Mouse (Mus musculus) limb, embryonic 14.5 days (tissue): Measurements from ENCODE around the gene Prdm11. TPM values are rescaled to one million over a fixed set of nuclear protein-coding genes. Genes with fewer than 3 reads are reported as not detected.

Experiments used
- ATAC-seq: fragments of 200-750 bp; cut with Nextera tagmentation; 2 replicates; pipeline ENCODE4 v1.8.0; 2017; ENCODE audit warnings: low read depth, moderate number of reproducible peaks, moderate TSS enrichment; ENCODE audit not compliant: low FRiP score
- DNase-seq: peaks from one replicate; pipeline ENCODE4 v3.0.0-alpha.2; 2015; ENCODE audit warnings: low spot score
- H3K27ac ChIP-seq: fragments of 300-500 bp; sonication (generic); replicated peaks from 2 replicates; pipeline ENCODE4 v1.5.1; 2014; ENCODE audit warnings: low read depth, mild to moderate bottlenecking, low read length, moderate library complexity, mixed read lengths
- H3K27me3 ChIP-seq: fragments of 300-500 bp; sonication (generic); 2 replicates; pipeline ENCODE4 v1.6.1; 2014; ENCODE audit warnings: low read length, mixed read lengths; ENCODE audit not compliant: control insufficient read depth, insufficient read depth
- H3K36me3 ChIP-seq: fragments of 300-500 bp; sonication (generic); 2 replicates; pipeline ENCODE4 v1.6.1; 2014; ENCODE audit warnings: mild to moderate bottlenecking, low read length, moderate library complexity, mixed read lengths; ENCODE audit not compliant: control insufficient read depth, insufficient read depth
- H3K4me1 ChIP-seq: fragments of 300-500 bp; sonication (generic); 2 replicates; pipeline ENCODE4 v1.6.1; 2014; ENCODE audit warnings: antibody characterized with exemption, low read length, mixed read lengths; ENCODE audit not compliant: control insufficient read depth, insufficient read depth
- H3K4me2 ChIP-seq: fragments of 300-500 bp; sonication (generic); replicated peaks from 2 replicates; pipeline ENCODE4 v1.6.1; 2014; ENCODE audit warnings: low read depth, mild to moderate bottlenecking, low read length, moderate library complexity; ENCODE audit not compliant: severe bottlenecking
- H3K4me3 ChIP-seq: fragments of 300-500 bp; sonication (generic); replicated peaks from 2 replicates; pipeline ENCODE4 v1.5.1; 2014; ENCODE audit warnings: low read length
- H3K9ac ChIP-seq: fragments of 300-500 bp; sonication (generic); 2 replicates; pipeline ENCODE4 v1.6.1; 2014; ENCODE audit warnings: mild to moderate bottlenecking, low read depth, low read length, moderate library complexity; ENCODE audit not compliant: severe bottlenecking
- H3K9me3 ChIP-seq: fragments of 300-500 bp; sonication (generic); 2 replicates; pipeline ENCODE4 v1.6.1; 2016; ENCODE audit warnings: low read length; ENCODE audit not compliant: control insufficient read depth
- POLR2A ChIP-seq: fragments of 200-500 bp; IDR thresholded peaks from 2 replicates; pipeline ENCODE4 v1.8.0; 2012; ENCODE audit warnings: inconsistent platforms, mild to moderate bottlenecking, moderate library complexity, borderline replicate concordance; ENCODE audit not compliant: insufficient read depth, insufficient read length; ENCODE audit errors: extremely low read depth
- WGBS: fragments of 180-500 bp; shearing (Covaris S2); extraction: QIAGEN DNeasy Blood & Tissue Kit; methylation state at CpG from one replicate; pipeline ENCODE4 v1.1.7; 2014; 5-methylcytosine and 5-hydroxymethylcytosine counted together
- polyA plus RNA-seq, 2 experiments: library from polyadenylated mRNA; depleted of rRNA in 1 of 2; stranded (reverse) in 1 of 2; unstranded in 1 of 2; fragments of >200 nt; fragmentation: Nextera tagmentation in 1 of 2; extraction: Ambion mirVana in 1 of 2; gene quantifications; 2 replicates each; pipeline versions ENCODE4 v1.2.1 to v1.2.3; 2012 to 2014

The Prdm11 gene
- polyA plus RNA-seq, 2 experiments: 6.5 to 24.4 TPM

DNA sequence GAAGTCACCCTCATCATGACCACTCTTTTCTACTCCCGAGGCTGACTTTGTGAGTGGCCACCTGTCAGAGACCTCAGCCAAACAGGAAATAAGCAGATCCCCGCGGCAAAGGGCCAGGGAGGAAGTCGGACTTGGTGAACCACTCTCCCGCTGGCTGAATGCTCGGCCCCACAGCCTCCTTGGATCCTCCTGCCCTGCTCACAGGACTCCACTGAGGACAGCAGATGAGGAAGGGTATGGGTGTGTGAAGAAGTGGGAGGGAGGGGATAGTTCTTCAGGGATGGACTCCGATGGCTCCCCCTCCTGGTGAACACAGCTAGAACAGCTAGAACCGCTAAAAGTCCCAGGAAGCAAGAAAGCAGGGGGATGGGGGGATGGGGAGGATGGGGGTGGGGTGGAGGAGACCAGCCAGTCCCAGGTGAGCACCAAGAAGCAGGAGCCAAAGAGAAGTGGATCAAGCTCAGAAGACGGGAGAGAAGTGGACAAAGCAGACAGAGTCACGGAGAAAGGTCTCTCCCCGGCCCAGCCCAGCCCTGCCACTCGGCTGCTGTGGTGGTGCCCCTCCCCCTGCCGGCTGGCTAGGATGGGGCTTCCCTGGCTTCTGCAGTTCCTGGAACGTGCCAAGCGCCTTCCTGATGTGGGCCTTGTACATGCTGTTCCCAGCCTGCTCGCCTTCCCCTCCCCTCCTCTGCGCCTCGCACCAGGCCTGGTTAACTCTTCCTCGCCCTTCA lies 57.9 kb downstream of the Prdm11 start:
- WGBS: 6% methylated on average over 16 of the region's 19 CpGs

DNA sequence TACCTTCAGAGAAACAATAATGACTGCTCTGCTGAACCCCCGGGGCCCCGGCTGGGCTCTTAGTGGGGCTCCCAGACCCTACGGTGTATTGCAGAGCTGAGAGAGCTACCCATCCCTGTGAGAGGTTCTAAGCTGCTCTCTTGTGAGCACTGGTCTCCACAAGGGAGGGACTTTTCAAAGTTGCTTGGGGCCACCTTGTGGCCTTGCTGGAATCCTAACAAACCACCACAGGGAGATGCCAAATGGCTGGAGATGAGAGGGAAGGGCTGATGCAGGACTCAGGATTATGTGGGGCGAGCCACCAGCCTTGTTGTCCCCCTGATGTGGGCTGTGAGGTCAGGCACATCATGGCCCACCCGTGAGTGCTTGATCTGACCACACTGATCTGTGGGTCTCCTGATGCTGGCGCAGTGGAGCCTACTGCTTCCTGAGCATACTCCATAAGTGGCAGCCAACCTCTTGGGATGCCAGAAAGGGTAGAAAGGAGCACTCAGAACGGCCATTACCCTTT lies 58.8 kb downstream of the Prdm11 start:
- ATAC-seq (no peak), DNase-seq (no peak)
- no peak for TF ChIP-seq POLR2A
- Histone ChIP-seq H3K36me3 (peaks cover 68% of the 10 kb centered on the region), H3K27ac (0 out of 2 replicates have a peak overlapping the region, but pooled peaks have one; percentile 67), H3K4me1 (peaks cover 19% of the 10 kb centered on the region), H3K27me3 (no peaks in the 10 kb centered on the region), H3K4me3 (no peak overlapping the region), H3K4me2 (no peak overlapping the region), H3K9me3 (no peaks in the 10 kb centered on the region), H3K9ac (no peak overlapping the region)
- WGBS: 76% methylated on average over 7 of the region's 7 CpGs

More for the DNA sequence above, 57.9 kb downstream of the Prdm11 start:
- peak overlapping the region; percentile 28 for H3K9ac ChIP-seq
- no peaks in the 10 kb centered on the region for H3K27me3 ChIP-seq
- no peaks in the 10 kb centered on the region for H3K9me3 ChIP-seq
- peaks cover 19% of the 10 kb centered on the region for H3K4me1 ChIP-seq
- H3K4me3 ChIP-seq: no peak overlapping the region
- peak overlapping the region; percentile 21; the same call in 1 of the 2 replicates for H3K4me2 ChIP-seq
- ATAC-seq (peak; percentile 76), DNase-seq (peak; percentile 80)
- TF ChIP-seq POLR2A: no peak
- peak overlapping the region; percentile 67; the same call in 1 of the 2 replicates for H3K27ac ChIP-seq
- peaks cover 77% of the 10 kb centered on the region for H3K36me3 ChIP-seq

DNA sequence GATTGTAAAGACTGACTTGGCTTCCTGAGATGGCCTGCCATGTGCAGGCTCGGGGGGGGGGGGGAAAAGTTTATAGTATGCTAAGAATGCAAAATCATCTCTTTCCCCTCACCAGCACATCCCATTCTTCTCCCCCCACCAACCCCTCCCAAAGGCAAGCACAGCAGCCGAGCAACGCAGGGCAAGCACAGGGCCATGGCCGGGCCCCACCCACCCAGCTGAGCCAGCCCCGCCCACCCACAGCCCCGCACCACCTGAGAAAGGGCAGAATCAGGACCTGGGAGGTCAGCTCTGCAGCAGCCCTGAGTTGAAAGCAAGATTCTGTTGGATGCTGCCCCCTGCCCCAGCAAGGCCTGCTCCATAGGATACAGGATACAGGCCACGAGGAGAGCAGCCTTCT lies 60.4 kb downstream of the Prdm11 start:
- no peak for TF ChIP-seq POLR2A
- H3K9me3 ChIP-seq: no peaks in the 10 kb centered on the region
- DNase-seq (no peak), ATAC-seq (no peak)
- H3K4me1 ChIP-seq: peaks cover 22% of the 10 kb centered on the region
- WGBS: 57% methylated on average over 7 of the region's 7 CpGs
- H3K4me2 ChIP-seq: no peak overlapping the region
- H3K27me3 ChIP-seq: no peaks in the 10 kb centered on the region
- H3K9ac ChIP-seq: no peak overlapping the region
- no peak overlapping the region for H3K4me3 ChIP-seq
- peaks cover 56% of the 10 kb centered on the region for H3K36me3 ChIP-seq
- H3K27ac ChIP-seq: no peak overlapping the region

DNA sequence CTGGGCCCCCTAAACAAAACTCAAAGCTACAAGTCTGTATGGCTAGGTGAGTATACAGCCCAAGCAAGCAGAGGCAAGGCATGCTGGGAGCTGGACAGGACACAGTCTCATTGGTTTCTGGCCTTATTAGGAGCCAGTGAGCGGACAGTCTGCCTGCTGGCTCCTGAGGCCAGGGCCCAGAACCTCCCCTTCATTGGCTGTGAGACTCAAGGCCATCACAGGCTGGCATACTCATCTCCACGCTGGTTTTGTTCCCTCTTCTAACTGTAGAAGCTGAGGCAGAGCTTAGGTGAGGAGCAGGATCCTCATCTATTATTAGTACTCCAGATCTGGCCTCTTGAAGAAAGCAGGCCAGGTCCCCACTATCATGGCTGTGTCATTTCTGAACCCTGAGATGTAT lies 60.8 kb downstream of the Prdm11 start:
- Histone ChIP-seq H3K4me3 (no peak overlapping the region), H3K9me3 (no peaks in the 10 kb centered on the region), H3K4me1 (peaks cover 22% of the 10 kb centered on the region), H3K27ac (no peak overlapping the region), H3K36me3 (peaks cover 58% of the 10 kb centered on the region), H3K9ac (no peak overlapping the region), H3K4me2 (no peak overlapping the region), H3K27me3 (no peaks in the 10 kb centered on the region)
- DNase-seq (no peak), ATAC-seq (no peak)
- 83% methylated on average over 2 of the region's 2 CpGs for whole genome bisulfite sequencing
- TF ChIP-seq POLR2A: no peak

DNA sequence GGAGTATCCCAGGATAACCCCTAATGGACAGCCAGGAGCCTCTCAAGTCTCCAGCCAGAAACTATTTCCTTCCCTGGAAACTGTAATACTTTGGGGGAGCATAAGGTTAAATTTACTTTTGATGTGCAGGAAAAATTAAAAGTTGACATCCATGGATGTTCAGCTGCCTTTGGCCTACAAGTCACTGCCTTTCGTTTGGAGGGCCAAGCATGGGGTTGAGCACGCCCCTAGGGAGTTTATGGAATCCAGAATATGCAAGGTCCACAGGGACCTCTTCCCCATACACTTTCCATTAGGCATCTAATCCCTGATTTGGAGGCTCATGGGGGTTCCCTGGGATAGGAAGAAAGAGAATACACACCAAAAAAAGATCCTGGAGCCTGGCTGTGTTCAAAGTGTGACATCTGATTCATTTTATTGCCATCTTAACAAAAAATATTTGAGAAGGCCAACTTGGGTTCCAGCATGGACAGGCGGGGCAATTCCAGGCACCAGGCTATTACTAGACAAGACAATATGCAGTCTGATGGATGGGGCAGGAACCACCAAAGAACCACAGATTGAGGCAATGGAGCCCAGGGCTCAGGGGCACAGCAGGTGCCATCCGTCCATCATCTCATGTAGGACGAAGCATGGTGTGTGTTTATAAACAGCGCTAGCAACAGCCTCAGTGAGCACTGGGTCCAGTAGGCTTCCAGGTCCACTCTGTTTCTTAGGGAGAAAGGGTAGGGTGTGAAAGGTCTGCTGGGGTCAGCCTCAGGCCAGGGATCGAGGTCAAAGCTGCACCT lies 61.5 kb downstream of the Prdm11 start:
- no peak for TF ChIP-seq POLR2A
- H3K4me3 ChIP-seq: no peak overlapping the region
- no peaks in the 10 kb centered on the region for H3K9me3 ChIP-seq
- no peak overlapping the region for H3K27ac ChIP-seq
- H3K9ac ChIP-seq: no peak overlapping the region
- DNase-seq (no peak), ATAC-seq (no peak)
- no peak overlapping the region for H3K4me2 ChIP-seq
- WGBS: 85% methylated on average over 7 of the region's 7 CpGs
- H3K4me1 ChIP-seq: peaks cover 22% of the 10 kb centered on the region
- H3K36me3 ChIP-seq: peaks cover 62% of the 10 kb centered on the region
- H3K27me3 ChIP-seq: no peaks in the 10 kb centered on the region
